Mouse (Mus musculus) gastrocnemius, postnatal 10 days (tissue): ENCODE results near the gene Gm6020. TPM values are rescaled to one million over a fixed set of nuclear protein-coding genes. Genes with fewer than 3 reads are reported as not detected.

ENCODE experiments used
- total RNA-seq, 2 experiments: library from RNA; stranded (reverse); gene quantifications; 2 replicates each; pipeline ENCODE4 v1.2.3; 2021

Gm6020 gene
- total RNA-seq, 2 experiments from 2014 or later, result not detected

Other genes with a start within 250 kb of the Gm6020 start
- 10 to 100 TPM; 10.3 to 14.2 TPM for gene Zfp950, start 43.0 kb upstream of the Gm6020 start, total RNA-seq
- not detected for gene Gm7102, start 7.6 kb upstream of the Gm6020 start, total RNA-seq
- 1 to 10 TPM; 2.4 to 6.4 TPM for gene Csf2ra, start 44.5 kb downstream of the Gm6020 start, total RNA-seq
- gene Gm21060, start 113.2 kb downstream of the Gm6020 start, total RNA-seq, result not detected